Mouse (Mus musculus) adrenal gland, postnatal 25 days (tissue): ENCODE measurements around the gene Klc1. TPM values are rescaled to one million over a fixed set of nuclear protein-coding genes. Genes with fewer than 3 reads are reported as not detected.

Experiments used
- DNase-seq: peaks from one replicate; pipeline ENCODE4 v3.0.0; 2021; ENCODE audit warnings: mixed read lengths
- total RNA-seq: library from RNA; stranded (reverse); gene quantifications from 2 replicates; pipeline ENCODE4 v1.2.3, GENCODE M21; 2021

Klc1 gene
- total RNA-seq, 1 experiment from 2014 or later: 118 TPM

DNA sequence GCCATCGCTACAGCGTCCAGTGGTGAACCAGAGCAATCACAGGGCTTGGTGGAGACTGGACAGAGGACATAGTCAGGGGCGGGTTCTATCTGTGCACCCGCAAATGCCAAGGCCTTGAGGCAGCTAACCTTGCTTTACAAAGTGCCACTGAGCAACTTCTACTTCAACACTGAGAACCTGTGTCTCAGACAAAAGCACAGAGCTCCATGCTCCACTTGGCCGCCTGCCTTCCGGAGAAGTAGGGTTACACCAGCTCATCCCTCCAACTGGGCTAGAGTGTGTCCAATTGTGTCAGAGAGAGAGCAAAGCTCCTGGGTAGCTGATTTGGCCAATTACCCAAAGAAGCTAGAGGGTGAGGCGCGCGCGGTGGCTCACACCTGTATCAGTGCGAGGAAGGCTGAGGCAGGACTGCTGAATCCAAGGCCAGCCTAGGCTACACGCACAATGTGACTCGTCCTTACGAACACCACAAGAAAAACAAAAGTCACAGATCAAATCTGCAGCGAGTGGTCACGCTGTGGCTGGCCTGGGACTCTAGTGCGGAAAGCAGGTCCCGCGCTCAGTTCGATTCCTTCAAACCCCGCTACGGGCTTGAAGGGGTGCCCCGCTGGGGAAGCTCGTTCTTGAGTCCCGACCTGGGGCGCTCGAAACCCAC is 54.6 kb downstream of the Klc1 start:
- DNase-seq: peak; percentile 59

DNA sequence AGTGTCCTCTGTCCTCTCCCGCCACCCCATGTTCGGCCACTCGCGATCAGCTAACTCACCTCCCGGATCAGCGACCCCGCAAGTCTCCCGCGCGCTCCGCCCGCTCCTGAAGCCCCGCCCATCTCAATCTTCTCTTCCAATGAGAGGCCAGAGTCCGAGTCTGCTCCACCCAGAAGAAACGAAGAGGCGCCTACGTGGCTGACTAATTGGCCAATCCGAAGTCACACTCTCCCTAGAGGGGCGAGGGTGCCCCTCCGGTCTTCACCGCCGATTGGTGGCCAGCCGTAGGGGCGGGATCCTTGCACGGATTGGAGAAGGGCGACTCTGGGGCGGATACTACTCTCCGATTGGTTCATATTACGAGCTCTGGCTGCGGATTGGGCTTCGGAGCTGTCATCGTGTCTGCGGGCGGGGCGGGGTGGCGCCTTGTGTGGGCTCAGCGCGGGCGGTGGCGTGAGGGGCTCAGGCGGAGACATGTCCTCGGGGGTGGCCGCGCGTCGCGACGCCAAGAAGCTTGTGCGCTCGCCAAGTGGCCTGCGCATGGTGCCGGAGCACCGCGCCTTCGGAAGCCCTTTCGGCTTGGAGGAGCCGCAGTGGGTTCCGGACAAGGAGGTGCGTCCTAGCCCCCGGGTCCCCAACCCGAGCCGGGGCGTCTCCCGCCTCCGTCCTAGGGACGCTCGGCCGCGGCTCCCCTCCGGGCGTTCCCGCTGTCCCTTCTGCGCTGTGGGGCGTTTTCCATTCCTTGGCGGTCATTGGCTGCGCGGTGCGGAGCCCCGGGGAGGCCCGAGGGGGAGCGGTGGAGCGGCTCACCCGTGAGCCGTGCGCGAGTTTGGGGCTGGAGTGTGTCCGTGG is 55.3 kb downstream of the Klc1 start, which contains the start of the genes Xrcc3 and Zfyve21:
Gene Xrcc3 (minus strand): TSS at position 108 of the 852 bp plus-strand sequence.
Gene Zfyve21 (plus strand): TSS at position 405 of the 852 bp plus-strand sequence.
- DNase-seq: peak; percentile 96

DNA sequence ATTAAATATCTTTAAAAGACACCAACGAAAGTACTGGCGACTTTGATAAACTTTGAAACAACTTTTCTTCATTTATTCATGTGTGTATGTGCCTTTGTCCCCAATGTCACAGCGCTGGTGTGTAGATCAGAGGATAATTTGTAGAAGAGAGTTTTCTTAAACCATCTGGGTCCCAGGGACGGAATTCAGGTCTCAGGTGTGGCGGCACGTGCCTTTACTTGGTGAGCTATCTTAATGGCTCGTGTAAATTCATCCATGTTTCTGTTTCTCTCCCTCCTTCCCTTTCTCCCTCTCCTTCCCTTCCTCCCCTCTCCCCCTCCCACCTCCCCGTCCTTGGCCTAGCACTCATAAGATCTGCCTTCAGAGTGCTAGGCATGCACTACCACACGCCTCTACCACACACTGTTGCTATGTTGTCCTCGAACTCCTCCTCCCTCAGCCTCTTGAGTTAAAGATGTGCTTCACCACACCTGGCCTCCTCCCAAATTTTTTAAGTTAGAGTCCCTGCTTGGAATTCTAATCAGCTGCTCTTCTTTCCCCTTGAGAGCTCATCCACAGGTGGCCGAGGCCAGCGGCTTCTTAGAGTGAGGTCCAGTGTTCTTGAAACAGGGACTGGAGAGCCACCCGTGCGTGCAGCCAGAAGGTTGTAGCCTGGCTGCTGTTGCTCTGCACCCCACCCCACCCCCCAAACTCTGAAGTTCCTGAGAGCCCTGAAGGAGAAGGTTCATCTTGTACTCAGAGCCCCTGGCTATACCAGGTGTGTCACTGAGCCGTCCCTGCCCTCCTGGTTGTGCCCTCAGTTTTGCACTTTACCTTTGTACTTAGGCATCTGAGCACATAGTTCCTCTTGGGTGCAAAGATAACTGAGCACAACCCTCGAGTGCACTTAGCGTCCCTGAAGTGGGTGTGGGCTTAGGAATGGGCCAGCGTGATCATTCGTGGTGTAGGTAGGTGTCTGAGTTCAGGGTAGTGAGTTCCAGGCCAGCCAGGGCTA is 56.4 kb downstream of the Klc1 start:
- DNase-seq: no peak

DNA sequence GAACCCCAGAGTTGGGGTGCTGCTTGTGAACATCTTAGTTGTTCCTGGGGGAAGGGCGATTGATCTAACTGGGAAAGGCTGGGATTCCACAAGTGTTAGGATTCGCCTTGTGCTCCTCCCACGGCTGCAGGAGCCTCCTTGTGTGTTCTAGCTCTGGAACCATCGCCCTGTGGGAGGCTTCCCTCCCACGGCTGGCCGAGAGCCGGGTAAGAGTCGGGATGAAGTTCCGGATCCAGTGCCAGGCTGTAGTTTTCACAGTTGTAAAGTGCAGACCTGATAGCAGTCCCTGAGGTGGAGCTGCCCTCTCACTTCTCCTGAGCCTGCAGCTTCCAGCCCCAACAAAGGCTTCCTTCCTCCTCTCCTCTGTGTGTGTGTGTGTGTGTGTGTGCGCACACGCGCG is 57.9 kb downstream of the Klc1 start:
- no peak for DNase-seq

DNA sequence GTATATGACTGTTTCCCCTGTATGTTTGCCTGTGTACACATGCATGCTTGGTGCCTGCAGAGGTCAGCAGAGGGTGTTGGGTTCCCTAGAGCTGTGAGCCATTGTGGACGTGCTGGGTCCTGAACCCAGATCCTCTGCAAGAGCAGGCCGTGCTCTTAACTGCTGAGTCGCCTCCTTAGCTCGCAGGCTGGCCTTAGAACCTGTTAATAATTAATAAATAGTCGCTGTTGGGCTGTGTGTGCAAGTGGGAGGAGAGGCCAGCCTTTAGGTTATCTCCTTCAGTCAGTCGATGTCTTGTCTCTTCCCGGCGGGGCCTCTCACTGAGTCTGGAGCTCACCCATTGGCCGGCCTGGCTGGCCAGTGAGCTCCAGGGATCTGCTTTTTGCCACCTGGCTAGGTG is 58.3 kb downstream of the Klc1 start:
- no peak for DNase-seq

DNA sequence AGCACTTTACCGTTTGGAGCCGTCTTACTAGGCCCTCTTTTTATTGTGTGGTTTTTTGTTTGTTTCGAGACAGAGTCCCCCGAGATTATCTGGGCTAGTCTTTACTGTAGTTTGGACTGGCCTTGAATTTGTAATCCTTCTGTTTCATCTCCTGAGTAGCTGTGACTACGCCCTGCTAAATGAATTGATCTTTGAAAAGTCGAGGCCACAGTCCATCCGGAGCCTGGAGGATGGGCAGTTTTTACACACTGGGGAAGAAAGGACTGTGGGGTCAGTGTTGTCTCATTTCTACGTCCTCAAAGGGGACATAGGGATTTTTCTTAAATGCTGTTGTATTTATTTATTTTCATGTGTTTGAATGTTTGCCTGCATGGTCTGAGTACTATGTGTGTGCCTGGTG is 59.3 kb downstream of the Klc1 start:
- DNase-seq: no peak

DNA sequence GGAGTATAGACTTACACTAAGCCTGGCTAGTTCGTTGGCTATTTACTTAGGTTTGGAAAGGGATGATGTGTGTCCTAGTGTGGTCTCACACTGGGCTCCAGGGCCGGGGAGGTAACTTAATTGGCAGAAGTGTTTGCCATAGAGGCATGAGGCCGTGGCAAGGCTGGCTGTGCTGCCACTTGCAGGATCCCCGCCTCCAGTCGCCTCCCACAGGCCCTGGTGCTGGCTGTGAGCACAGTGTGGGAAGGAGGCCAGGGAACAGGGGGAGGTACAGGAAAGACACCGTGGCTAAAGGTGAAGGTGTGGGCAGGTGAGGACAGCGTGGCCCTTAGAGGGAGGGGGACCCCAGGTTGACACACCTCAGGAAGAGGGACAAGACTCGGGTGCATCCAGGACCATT is 61.3 kb downstream of the Klc1 start:
- peak; percentile 54 for DNase-seq

DNA sequence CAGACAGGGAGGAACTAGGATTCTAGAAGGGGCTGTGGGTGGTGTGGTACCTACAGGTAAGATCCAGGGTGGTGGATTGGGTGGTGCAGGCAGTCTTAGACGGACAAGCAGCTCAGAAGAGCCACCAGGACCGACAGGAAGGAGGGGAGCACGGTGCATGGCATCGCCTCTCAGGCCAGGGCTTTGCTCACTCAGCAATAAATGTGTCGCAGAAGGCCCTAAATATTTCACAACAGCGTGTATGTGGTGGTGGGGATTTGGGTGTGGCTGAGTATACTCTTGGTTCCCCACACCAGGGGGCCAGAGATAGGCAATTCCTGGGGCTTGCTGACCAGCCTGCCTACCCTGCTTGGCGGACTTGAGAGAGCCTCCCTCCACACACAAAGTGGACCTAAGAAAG is 62.1 kb downstream of the Klc1 start:
- DNase-seq: no peak

DNA sequence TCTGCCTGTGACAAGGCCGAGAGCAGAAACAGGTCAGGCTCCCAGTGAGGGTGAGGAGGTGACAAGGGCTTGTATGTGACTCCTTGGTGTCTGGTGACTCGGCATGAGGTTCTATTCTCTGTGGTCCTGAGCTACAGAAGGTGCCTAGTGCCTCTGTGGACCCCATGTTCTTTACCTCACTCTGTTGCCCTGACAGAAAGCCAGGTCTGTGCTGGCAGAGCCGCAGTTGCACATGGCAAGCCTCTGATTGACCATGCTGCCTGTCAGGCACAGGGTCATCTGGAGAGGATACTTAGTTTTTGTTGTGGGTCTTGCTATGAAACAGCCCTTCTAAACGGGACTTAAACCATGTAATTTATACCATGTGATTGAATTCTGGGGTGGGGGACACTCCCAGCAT is 63.3 kb downstream of the Klc1 start:
- no peak for DNase-seq

DNA sequence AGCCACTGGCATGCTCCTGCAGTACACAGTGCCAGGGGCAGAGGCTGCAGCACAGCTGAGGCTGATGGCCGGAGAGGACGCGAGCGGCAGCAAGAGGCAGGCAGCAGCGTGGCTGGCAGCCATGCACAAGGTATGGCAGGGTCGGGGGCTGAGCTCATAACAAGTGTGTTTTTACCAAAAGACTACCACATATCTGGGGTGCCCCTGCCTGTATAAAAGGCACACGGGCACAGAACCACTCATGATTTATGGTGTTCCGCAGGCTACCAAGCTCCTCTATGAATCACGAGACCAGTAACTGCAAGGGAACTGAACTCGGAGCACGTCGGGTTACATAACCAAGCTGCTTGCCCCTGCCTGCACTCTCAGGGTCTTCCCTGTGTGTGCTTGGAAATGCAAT is 68.9 kb downstream of the Klc1 start:
- no peak for DNase-seq

DNA sequence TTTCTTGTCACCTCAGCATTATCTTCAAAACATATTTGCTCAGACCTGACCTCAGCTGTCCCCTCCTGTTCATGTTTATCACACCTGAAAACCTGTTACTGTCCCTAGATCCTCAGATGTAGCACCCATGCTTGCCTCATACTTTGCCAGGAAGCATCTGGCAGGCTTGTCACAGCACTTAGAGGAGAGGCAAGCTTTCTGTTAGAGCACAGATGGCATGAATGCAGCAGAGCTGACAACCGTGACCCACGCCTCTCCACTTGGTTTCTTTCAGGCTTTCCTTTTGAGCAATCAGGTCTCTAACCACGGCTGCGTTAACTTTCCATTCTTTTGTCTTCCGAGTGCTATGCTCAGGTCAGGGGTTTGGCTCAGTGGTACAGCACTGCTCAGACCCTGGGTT is 70.8 kb downstream of the Klc1 start:
- DNase-seq: no peak

DNA sequence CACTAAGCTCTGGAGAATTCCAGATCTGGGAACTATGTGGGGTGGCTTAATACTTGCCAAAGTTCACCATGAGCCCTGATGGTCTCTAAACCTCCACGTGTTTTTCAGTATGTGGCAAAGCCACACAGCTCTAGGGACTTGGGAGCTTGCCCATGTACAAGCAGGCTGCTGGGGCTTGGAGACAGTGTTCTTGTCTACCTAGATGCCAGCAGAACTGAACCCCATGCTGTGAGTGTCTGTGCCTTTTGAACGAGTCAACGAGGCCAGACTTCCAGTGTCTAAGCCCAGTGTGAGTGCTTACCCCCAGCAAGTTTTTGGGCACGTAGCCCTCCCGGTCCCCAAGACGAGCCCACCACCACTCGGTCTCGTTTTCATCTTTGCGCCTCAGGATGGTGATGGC is 71.3 kb downstream of the Klc1 start:
- DNase-seq: no peak

DNA sequence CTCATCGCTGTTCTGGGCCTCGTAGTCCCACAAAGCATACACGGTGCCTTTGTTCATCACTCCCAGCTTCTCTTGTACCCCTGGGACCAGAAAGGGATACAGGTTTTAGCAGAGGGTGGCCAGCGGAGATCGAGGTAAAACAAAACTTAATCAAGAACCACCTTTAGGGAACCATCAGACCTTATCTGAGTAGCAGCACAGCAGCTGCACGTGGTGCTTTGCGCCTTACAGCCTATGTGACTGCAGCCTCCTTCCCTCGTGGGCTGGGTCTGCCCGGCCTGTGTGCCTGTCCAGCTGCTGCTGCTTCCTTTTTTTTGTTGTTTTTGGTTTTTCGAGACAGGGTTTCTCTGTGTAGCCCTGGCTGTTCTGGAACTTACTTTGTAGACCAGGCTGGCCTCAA is 71.7 kb downstream of the Klc1 start:
- DNase-seq: no peak

DNA sequence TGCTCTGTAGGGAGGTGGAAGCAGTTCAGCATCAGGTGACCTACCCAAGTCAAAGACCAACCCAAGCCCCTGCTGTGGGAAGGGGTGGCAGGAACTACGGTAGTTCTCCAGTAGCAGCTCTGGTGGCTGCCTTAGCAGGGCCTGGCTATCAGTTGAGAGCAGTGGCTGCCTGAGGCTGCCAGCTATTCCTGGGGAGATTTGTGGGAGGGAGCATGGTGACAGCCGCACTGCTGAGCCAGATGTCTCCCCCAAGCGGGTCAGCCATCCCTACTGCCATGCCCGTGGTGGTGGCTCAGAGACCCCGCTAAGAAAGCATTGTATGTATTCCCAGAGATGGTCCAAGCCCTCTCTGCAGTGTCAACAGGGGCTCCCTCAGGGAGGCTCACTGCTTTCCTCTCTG is 74.0 kb downstream of the Klc1 start:
- DNase-seq: no peak

DNA sequence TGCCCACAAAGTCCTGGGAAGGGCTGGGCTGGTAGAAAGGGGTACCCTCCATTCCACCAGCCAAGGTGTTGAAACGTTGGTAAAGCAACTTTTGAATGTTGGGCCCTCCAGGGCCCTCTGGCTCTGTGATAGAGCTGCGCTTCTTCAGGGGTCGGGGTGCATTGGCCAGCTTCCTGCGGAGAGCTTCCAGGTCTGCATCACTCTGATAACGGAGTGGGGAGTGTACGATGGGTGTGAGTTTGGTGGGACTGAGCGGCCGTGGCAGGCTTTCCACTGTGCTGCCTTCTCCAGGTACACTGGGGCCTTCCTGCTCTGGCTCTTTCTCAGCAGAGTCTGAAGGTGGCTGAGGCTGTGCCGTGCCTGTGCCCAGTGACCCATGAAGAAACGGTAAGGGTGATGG is 74.8 kb downstream of the Klc1 start:
- no peak for DNase-seq

DNA sequence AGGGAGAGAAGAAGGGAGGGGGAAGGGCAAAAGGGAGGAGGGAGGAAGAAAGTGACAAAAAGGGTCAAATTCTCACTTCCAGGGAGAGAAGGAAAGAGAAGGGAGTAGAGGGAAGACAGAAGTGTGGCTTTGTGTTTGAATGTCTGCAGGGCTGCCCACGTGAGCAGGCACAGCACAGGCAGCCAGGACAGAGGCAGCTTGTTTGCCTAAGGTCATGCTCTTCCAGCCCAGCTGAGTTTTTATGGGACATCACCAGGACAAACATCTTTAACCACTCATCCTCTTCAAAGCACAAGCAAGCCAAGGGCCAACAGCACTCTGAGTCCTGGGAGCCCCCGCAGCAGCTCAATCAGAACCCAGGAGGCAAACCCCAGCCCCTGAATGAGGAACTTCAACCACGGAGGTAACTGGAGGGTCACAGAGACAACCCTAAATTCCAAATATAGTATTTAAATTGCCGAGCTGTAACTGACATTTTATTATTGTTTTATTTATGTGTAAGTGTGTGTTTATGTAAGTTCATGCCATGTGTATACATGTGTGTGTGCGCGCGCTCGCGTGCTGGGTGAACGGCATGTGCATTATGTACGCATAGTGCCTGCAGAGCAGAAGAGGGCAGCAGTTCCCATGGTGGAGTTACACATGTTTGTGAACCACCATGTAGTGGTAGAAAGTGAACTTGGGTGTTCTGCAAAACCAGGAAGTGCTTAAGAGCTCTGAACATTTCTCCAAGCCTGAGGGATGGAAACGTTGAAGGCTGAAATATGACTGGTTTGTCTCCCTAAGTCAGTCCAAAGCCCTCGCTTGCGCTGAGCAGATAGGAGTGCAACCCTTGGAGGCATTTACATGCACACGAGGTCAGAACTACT is 84.2 kb downstream of the Klc1 start:
- no peak for DNase-seq

DNA sequence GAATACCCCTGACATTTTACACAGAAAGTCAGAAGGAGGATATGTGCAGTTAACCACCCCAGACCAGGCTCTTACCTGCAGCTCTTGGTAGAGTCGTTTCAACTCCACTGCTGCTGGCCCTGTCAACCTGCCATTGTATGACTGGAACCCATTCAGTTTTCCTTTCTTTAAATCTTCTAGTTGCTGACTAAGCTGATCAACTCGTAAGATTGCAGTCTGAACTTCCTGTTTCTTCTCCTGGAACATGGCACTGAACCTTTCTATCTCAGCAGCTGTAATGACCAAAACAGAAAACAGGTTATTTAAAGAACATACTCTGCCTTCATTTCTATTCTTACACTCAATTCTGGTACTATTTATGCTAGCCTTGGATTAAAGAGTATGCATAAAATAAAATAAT is 84.8 kb downstream of the Klc1 start:
- no peak for DNase-seq

DNA sequence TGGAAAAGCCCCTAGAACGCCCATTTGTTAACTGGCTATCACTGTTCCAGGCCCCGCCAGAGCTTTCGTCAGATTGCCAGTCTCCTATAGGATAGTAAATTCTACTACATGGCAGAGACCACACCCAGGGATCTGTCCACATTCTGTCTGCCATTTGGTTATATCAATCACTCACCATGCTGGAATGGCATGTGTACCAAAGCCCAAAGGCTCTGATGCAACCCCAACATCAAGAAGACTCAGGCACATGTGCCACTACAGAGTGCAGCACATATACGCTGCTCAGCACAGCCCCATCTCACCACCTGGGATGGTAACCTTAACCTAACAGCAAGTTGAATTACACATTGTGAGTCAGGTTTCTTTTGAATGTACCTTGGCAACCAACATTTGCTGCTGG is 87.3 kb downstream of the Klc1 start:
- DNase-seq: no peak

DNA sequence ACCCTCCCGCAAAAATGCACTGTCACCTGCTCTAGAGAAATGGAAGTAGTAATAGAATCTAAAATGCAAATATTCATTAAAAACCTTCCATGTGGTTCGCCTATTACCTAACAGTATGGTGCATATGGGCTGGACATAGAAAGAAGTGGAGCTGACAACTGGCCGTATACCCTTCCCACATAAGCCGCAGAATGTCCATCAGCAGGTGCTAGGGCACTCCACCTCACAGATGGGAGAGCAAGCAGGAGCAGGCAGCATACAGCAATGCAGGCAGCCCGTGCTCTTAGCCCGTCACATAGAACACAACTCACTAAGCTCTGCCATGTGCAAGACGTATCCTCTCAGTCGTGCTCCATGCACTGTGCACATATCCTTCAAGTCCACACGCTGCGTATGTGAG is 88.2 kb downstream of the Klc1 start:
- no peak for DNase-seq

DNA sequence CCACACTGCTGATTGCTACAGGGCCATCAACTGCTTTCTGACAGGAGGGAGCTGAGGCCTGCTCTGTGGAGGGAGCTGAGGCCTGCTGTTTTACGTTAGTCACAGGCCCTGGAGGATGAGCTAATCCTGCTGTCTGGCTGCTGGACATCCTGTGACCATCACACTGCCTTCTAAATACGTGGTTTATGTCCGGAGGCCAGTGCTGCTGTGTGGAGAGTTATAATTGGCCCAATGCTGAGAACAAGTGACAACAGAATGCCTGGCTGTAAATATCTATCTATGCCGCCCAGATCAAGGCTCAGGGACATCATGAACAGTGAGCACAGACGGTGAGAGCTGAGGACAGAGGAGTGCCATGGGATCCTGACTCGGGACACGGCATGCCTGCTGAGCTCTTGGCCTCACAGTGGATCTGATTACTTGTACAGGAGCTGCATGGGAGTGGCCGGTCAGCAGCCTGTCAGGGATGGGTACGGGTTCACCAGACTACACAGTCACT is 89.7 kb downstream of the Klc1 start:
- no peak for DNase-seq

DNA sequence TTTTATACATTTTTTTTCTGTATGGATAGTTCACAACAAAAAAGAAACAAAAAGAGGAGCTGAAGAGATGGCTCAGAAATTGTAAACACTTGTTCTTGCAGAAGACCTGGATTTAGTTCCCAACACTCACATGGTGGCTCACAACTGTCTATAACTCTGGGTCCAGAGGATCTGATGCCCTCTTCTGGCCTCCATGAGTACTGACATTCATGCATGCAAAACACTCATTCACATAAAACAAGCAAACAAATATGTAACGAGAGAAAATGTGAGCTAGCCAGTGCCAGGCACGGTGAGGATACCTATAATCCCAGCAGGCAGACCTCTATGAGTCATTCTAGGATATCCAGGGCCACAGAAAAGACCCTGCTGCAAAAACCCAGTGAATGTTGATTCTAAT is 92.6 kb downstream of the Klc1 start:
- no peak for DNase-seq
